Mouse (Mus musculus): ENCODE measurements around the gene Tcf7l2.

DNA sequence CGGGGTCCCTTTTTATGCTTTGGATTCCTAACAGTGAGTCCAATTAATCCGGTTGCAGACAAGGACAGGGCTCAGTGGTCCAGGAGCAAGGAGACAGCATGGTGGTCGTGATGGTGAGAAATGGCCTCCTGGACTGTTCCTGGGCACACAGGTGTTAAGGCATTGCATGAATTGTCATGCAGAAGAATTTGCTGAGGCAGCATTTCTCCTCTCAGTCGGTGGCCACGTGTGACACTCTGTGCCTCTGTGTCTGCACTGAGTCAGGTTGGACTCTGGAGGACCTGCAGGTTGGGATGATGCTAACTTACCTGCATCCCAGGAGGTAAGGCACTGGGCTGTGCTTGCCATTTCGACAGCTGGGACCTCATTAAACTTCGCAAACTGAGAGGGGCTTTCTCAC lies 63.2 kb downstream of the Tcf7l2 start:
- TF ChIP-seq CTCF (IDR thresholded peaks at IDR 0.05; ENCODE audit: low read depth, low read length): no peak
- TF ChIP-seq POLR2A (IDR thresholded peaks at IDR 0.05; ENCODE audit: borderline replicate concordance, low read depth, low read length): no peak
